Mouse (Mus musculus): ENCODE data around the gene Ank3. TPM values are rescaled to one million over a fixed set of nuclear protein-coding genes. Genes with fewer than 3 reads are reported as not detected.

Ank3 gene
- polyA plus RNA-seq, 1 experiment from 2014 or later = 102 TPM

- Histone ChIP-seq H3K4me1 (replicated peaks) (no peaks in the 10 kb centered on the region), H3K4me3 (replicated peaks) (no peak overlapping the region), H3K4me2 (replicated peaks) (no peak overlapping the region), H3K36me3 (no peaks in the 10 kb centered on the region), H3K9me3 (no peaks in the 10 kb centered on the region), H3K27ac (no peak overlapping the region), H3K27me3 (no peaks in the 10 kb centered on the region), H3K9ac (replicated peaks) (no peak overlapping the region)
- ATAC-seq = no peak
- 63% methylated on average over 10 of the region's 10 CpGs for WGBS
Measured at GRCm38 (mm10) chr10:69373796-69374550, 24.6 kb upstream of the Ank3 start.

GRCm38 (mm10) chr10:69375154-69375553 is 23.4 kb upstream of the Ank3 start:
- no peaks in the 10 kb centered on the region for H3K36me3 ChIP-seq
- no peaks in the 10 kb centered on the region for H3K4me1 ChIP-seq (replicated peaks)
- H3K9me3 ChIP-seq = no peaks in the 10 kb centered on the region
- no peak overlapping the region for H3K4me3 ChIP-seq (replicated peaks)
- no peak overlapping the region for H3K9ac ChIP-seq (replicated peaks)
- 51% methylated on average over 7 of the region's 7 CpGs for WGBS
- no peak overlapping the region for H3K27ac ChIP-seq
- ATAC-seq = no peak
- no peaks in the 10 kb centered on the region for H3K27me3 ChIP-seq
- no peak overlapping the region for H3K4me2 ChIP-seq (replicated peaks)

- Histone ChIP-seq H3K4me1 (replicated peaks) (no peaks in the 10 kb centered on the region), H3K4me3 (replicated peaks) (no peak overlapping the region), H3K9ac (replicated peaks) (no peak overlapping the region), H3K36me3 (no peaks in the 10 kb centered on the region), H3K9me3 (no peaks in the 10 kb centered on the region), H3K27ac (no peak overlapping the region), H3K4me2 (replicated peaks) (no peak overlapping the region), H3K27me3 (no peaks in the 10 kb centered on the region)
- WGBS = 83% methylated on average over 1 of the region's 1 CpGs
- ATAC-seq = no peak
Measured at GRCm38 (mm10) chr10:69383186-69383585, 15.4 kb upstream of the Ank3 start.

- no peak for ATAC-seq
- WGBS = 83% methylated on average over 11 of the region's 11 CpGs
- H3K9ac ChIP-seq (replicated peaks) = no peak overlapping the region
Measured at GRCm38 (mm10) chr10:69384640-69385039, 13.9 kb upstream of the Ank3 start.

GRCm38 (mm10) chr10:69385136-69385535 is 13.4 kb upstream of the Ank3 start:
- H3K4me1 ChIP-seq (replicated peaks) = no peaks in the 10 kb centered on the region
- H3K9me3 ChIP-seq = no peaks in the 10 kb centered on the region
- H3K36me3 ChIP-seq = no peaks in the 10 kb centered on the region
- no peak overlapping the region for H3K4me3 ChIP-seq (replicated peaks)
- H3K9ac ChIP-seq (replicated peaks) = no peak overlapping the region
- 96% methylated on average over 8 of the region's 8 CpGs for WGBS
- no peaks in the 10 kb centered on the region for H3K27me3 ChIP-seq
- no peak overlapping the region for H3K4me2 ChIP-seq (replicated peaks)
- no peak overlapping the region for H3K27ac ChIP-seq
- no peak for ATAC-seq

More at GRCm38 (mm10) chr10:69384640-69385039, 13.9 kb upstream of the Ank3 start:
- Histone ChIP-seq H3K36me3 (no peaks in the 10 kb centered on the region), H3K27me3 (no peaks in the 10 kb centered on the region), H3K9me3 (no peaks in the 10 kb centered on the region), H3K4me2 (replicated peaks) (no peak overlapping the region), H3K4me1 (replicated peaks) (no peaks in the 10 kb centered on the region), H3K4me3 (replicated peaks) (no peak overlapping the region), H3K27ac (no peak overlapping the region)

GRCm38 (mm10) chr10:69386767-69387166 is 11.8 kb upstream of the Ank3 start:
- H3K27ac ChIP-seq = no peak overlapping the region
- H3K36me3 ChIP-seq = no peaks in the 10 kb centered on the region
- no peaks in the 10 kb centered on the region for H3K4me1 ChIP-seq (replicated peaks)
- no peaks in the 10 kb centered on the region for H3K27me3 ChIP-seq
- H3K4me2 ChIP-seq (replicated peaks) = no peak overlapping the region
- H3K9me3 ChIP-seq = no peaks in the 10 kb centered on the region
- ATAC-seq = no peak
- H3K9ac ChIP-seq (replicated peaks) = no peak overlapping the region
- H3K4me3 ChIP-seq (replicated peaks) = no peak overlapping the region
- WGBS = 84% methylated on average over 8 of the region's 8 CpGs

- Histone ChIP-seq H3K4me2 (replicated peaks) (no peak overlapping the region), H3K4me1 (replicated peaks) (no peaks in the 10 kb centered on the region), H3K4me3 (replicated peaks) (no peak overlapping the region), H3K9me3 (no peaks in the 10 kb centered on the region), H3K9ac (replicated peaks) (no peak overlapping the region), H3K27me3 (no peaks in the 10 kb centered on the region), H3K27ac (no peak overlapping the region), H3K36me3 (no peaks in the 10 kb centered on the region)
- WGBS = 93% methylated on average over 4 of the region's 4 CpGs
- no peak for ATAC-seq
Measured at GRCm38 (mm10) chr10:69389511-69389910, 9.1 kb upstream of the Ank3 start.

GRCm38 (mm10) chr10:69398197-69398762 is 293 bp upstream of the Ank3 start:
- H3K27me3 ChIP-seq = peaks cover 61% of the 10 kb centered on the region
- H3K9ac ChIP-seq (replicated peaks) = peak overlapping the region; percentile 59
- H3K4me2 ChIP-seq (replicated peaks) = peak overlapping the region; percentile 100
- peak overlapping the region; percentile 65 for H3K4me3 ChIP-seq (replicated peaks)
- WGBS = under 1% methylated on average over 26 of the region's 26 CpGs
- H3K27ac ChIP-seq = no peak overlapping the region
- peak; percentile 41 for ATAC-seq
- no peaks in the 10 kb centered on the region for H3K9me3 ChIP-seq
- no peaks in the 10 kb centered on the region for H3K36me3 ChIP-seq
- H3K4me1 ChIP-seq (replicated peaks) = peaks cover 27% of the 10 kb centered on the region

- no peaks in the 10 kb centered on the region for H3K36me3 ChIP-seq
- peak overlapping the region; percentile 59; the same call in 1 of the 2 replicates for H3K9ac ChIP-seq (replicated peaks)
- peak overlapping the region; percentile 100 for H3K4me2 ChIP-seq (replicated peaks)
- peaks cover 58% of the 10 kb centered on the region for H3K27me3 ChIP-seq
- H3K27ac ChIP-seq = no peak overlapping the region
- peaks cover 27% of the 10 kb centered on the region for H3K4me1 ChIP-seq (replicated peaks)
- ATAC-seq = no peak
- WGBS = 4% methylated on average over 17 of the region's 17 CpGs
- peak overlapping the region; percentile 65 for H3K4me3 ChIP-seq (replicated peaks)
- H3K9me3 ChIP-seq = no peaks in the 10 kb centered on the region
Measured at GRCm38 (mm10) chr10:69399814-69400385, 1.3 kb downstream of the Ank3 start.

GRCm38 (mm10) chr10:69405431-69405830 is 6.9 kb downstream of the Ank3 start:
- no peak overlapping the region for H3K27ac ChIP-seq
- H3K9ac ChIP-seq (replicated peaks) = no peak overlapping the region
- H3K4me1 ChIP-seq (replicated peaks) = peaks cover 3% of the 10 kb centered on the region
- H3K4me3 ChIP-seq (replicated peaks) = no peak overlapping the region
- no peak overlapping the region for H3K4me2 ChIP-seq (replicated peaks)
- H3K9me3 ChIP-seq = no peaks in the 10 kb centered on the region
- ATAC-seq = no peak
- H3K27me3 ChIP-seq = peaks cover 16% of the 10 kb centered on the region
- no peaks in the 10 kb centered on the region for H3K36me3 ChIP-seq
- WGBS = 89% methylated on average over 4 of the region's 4 CpGs

GRCm38 (mm10) chr10:69414888-69415287 is 16.3 kb downstream of the Ank3 start:
- 70% methylated on average over 12 of the region's 12 CpGs for WGBS
- no peaks in the 10 kb centered on the region for H3K27me3 ChIP-seq
- H3K4me1 ChIP-seq (replicated peaks) = no peaks in the 10 kb centered on the region
- H3K4me2 ChIP-seq (replicated peaks) = no peak overlapping the region
- no peak overlapping the region for H3K4me3 ChIP-seq (replicated peaks)
- H3K27ac ChIP-seq = no peak overlapping the region
- no peaks in the 10 kb centered on the region for H3K9me3 ChIP-seq
- no peak for ATAC-seq
- H3K9ac ChIP-seq (replicated peaks) = no peak overlapping the region
- no peaks in the 10 kb centered on the region for H3K36me3 ChIP-seq

GRCm38 (mm10) chr10:69418716-69419115 is 20.1 kb downstream of the Ank3 start:
- Histone ChIP-seq H3K9me3 (no peaks in the 10 kb centered on the region), H3K27ac (no peak overlapping the region), H3K4me2 (replicated peaks) (no peak overlapping the region), H3K9ac (replicated peaks) (no peak overlapping the region), H3K4me3 (replicated peaks) (no peak overlapping the region), H3K36me3 (no peaks in the 10 kb centered on the region), H3K4me1 (replicated peaks) (no peaks in the 10 kb centered on the region), H3K27me3 (no peaks in the 10 kb centered on the region)
- ATAC-seq = no peak
- 85% methylated on average over 8 of the region's 8 CpGs for WGBS

Data from midbrain, embryonic 13.5 days (tissue).